Mouse (Mus musculus): ENCODE results near the gene Timm10. TPM values are rescaled to one million over a fixed set of nuclear protein-coding genes. Genes with fewer than 3 reads are reported as not detected.

The Timm10 gene
- polyA plus RNA-seq (2015; fragmentation: Nextera tagmentation; extraction: Ambion mirVana): 52.9 and 56.0 TPM in 2 replicates

GRCm38 (mm10) chr2:84826488-84827282 is at the start of gene Timm10:
Gene Timm10, plus strand, starts transcription at chr2:84826997.
- Histone ChIP-seq H3K4me3 (peak within 1 kb of the TSS; percentile 80), H3K27me3 (peaks cover 4% of the 10 kb centered on the region; the same call in 1 of the 2 replicates), H3K36me3 (peaks cover 11% of the 10 kb centered on the region), H3K9me3 (no peaks in the 10 kb centered on the region), H3K27ac (replicated peaks) (peak within 1 kb of the TSS; percentile 57), H3K4me1 (replicated peaks) (peaks cover 17% of the 10 kb centered on the region), H3K9ac (peak within 1 kb of the TSS; percentile 80), H3K4me2 (peak within 1 kb of the TSS; percentile 99)
- peak; percentile 94 for ATAC-seq (ENCODE audit: low read depth)
- WGBS: under 1% methylated on average over 34 of the region's 34 CpGs

- Histone ChIP-seq H3K27ac (replicated peaks) (no peak overlapping the region), H3K36me3 (no peaks in the 10 kb centered on the region), H3K4me3 (no peak overlapping the region), H3K9me3 (no peaks in the 10 kb centered on the region), H3K27me3 (no peaks in the 10 kb centered on the region), H3K9ac (no peak overlapping the region), H3K4me1 (replicated peaks) (peaks cover 21% of the 10 kb centered on the region), H3K4me2 (no peak overlapping the region)
- WGBS: 65% methylated on average over 3 of the region's 3 CpGs
- ATAC-seq (ENCODE audit: low read depth): no peak
These were observed 49.1 kb upstream of the Timm10 start for GRCm38 (mm10) chr2:84777706-84778105.

GRCm38 (mm10) chr2:84779210-84779609 is 47.6 kb upstream of the Timm10 start:
- H3K4me2 ChIP-seq: no peak overlapping the region
- H3K9ac ChIP-seq: no peak overlapping the region
- H3K36me3 ChIP-seq: no peaks in the 10 kb centered on the region
- H3K27me3 ChIP-seq: no peaks in the 10 kb centered on the region
- H3K4me3 ChIP-seq: no peak overlapping the region
- H3K9me3 ChIP-seq: no peaks in the 10 kb centered on the region
- ATAC-seq (ENCODE audit: low read depth): no peak
- 65% methylated on average over 6 of the region's 6 CpGs for WGBS
- H3K27ac ChIP-seq (replicated peaks): no peak overlapping the region
- H3K4me1 ChIP-seq (replicated peaks): peaks cover 11% of the 10 kb centered on the region

- H3K36me3 ChIP-seq: no peaks in the 10 kb centered on the region
- no peaks in the 10 kb centered on the region for H3K27me3 ChIP-seq
- no peak overlapping the region for H3K4me2 ChIP-seq
- no peak overlapping the region for H3K27ac ChIP-seq (replicated peaks)
- ATAC-seq (ENCODE audit: low read depth): no peak
- H3K4me1 ChIP-seq (replicated peaks): no peaks in the 10 kb centered on the region
- H3K9ac ChIP-seq: no peak overlapping the region
- WGBS: 100% methylated on average over 1 of the region's 1 CpGs
- no peaks in the 10 kb centered on the region for H3K9me3 ChIP-seq
- no peak overlapping the region for H3K4me3 ChIP-seq
These were observed 43.5 kb upstream of the Timm10 start for GRCm38 (mm10) chr2:84783315-84783714.

- no peaks in the 10 kb centered on the region for H3K36me3 ChIP-seq
- ATAC-seq (ENCODE audit: low read depth): no peak
- no peak overlapping the region for H3K9ac ChIP-seq
- no peak overlapping the region for H3K4me2 ChIP-seq
- no peak overlapping the region for H3K4me3 ChIP-seq
- no peaks in the 10 kb centered on the region for H3K27me3 ChIP-seq
- H3K4me1 ChIP-seq (replicated peaks): no peaks in the 10 kb centered on the region
- H3K9me3 ChIP-seq: no peaks in the 10 kb centered on the region
- WGBS: 81% methylated on average over 3 of the region's 3 CpGs
- H3K27ac ChIP-seq (replicated peaks): no peak overlapping the region
These were observed 42.8 kb upstream of the Timm10 start for GRCm38 (mm10) chr2:84783840-84784566.

- Histone ChIP-seq H3K9ac (no peak overlapping the region), H3K4me2 (no peak overlapping the region), H3K27ac (replicated peaks) (no peak overlapping the region), H3K4me3 (no peak overlapping the region), H3K4me1 (replicated peaks) (no peaks in the 10 kb centered on the region), H3K27me3 (no peaks in the 10 kb centered on the region), H3K9me3 (no peaks in the 10 kb centered on the region), H3K36me3 (no peaks in the 10 kb centered on the region)
- ATAC-seq (ENCODE audit: low read depth): no peak
- WGBS: 81% methylated on average over 3 of the region's 3 CpGs
These were observed 38.5 kb upstream of the Timm10 start for GRCm38 (mm10) chr2:84788316-84788715.

- no peak overlapping the region for H3K4me3 ChIP-seq
- H3K4me1 ChIP-seq (replicated peaks): no peaks in the 10 kb centered on the region
- no peak overlapping the region for H3K9ac ChIP-seq
- no peaks in the 10 kb centered on the region for H3K27me3 ChIP-seq
- 56% methylated on average over 9 of the region's 9 CpGs for WGBS
- H3K9me3 ChIP-seq: no peaks in the 10 kb centered on the region
- no peak overlapping the region for H3K27ac ChIP-seq (replicated peaks)
- no peaks in the 10 kb centered on the region for H3K36me3 ChIP-seq
- no peak for ATAC-seq (ENCODE audit: low read depth)
- no peak overlapping the region for H3K4me2 ChIP-seq
These were observed 36.4 kb upstream of the Timm10 start for GRCm38 (mm10) chr2:84790418-84790817.

- Histone ChIP-seq H3K36me3 (no peaks in the 10 kb centered on the region), H3K4me2 (no peak overlapping the region), H3K27me3 (no peaks in the 10 kb centered on the region), H3K9me3 (no peaks in the 10 kb centered on the region), H3K4me3 (no peak overlapping the region), H3K9ac (no peak overlapping the region), H3K4me1 (replicated peaks) (no peaks in the 10 kb centered on the region), H3K27ac (replicated peaks) (no peak overlapping the region)
- no peak for ATAC-seq (ENCODE audit: low read depth)
- WGBS: 89% methylated on average over 3 of the region's 3 CpGs
These were observed 34.3 kb upstream of the Timm10 start for GRCm38 (mm10) chr2:84792516-84792915.

- 85% methylated on average over 3 of the region's 3 CpGs for WGBS
- H3K9me3 ChIP-seq: no peaks in the 10 kb centered on the region
- no peaks in the 10 kb centered on the region for H3K36me3 ChIP-seq
- no peaks in the 10 kb centered on the region for H3K27me3 ChIP-seq
- peaks cover 3% of the 10 kb centered on the region for H3K4me1 ChIP-seq (replicated peaks)
- H3K4me2 ChIP-seq: no peak overlapping the region
- H3K4me3 ChIP-seq: no peak overlapping the region
- no peak overlapping the region for H3K9ac ChIP-seq
- H3K27ac ChIP-seq (replicated peaks): no peak overlapping the region
- ATAC-seq (ENCODE audit: low read depth): no peak
These were observed 33.6 kb upstream of the Timm10 start for GRCm38 (mm10) chr2:84793154-84793553.

GRCm38 (mm10) chr2:84793871-84794270 is 32.9 kb upstream of the Timm10 start:
- ATAC-seq (ENCODE audit: low read depth): no peak
- H3K9me3 ChIP-seq: no peaks in the 10 kb centered on the region
- H3K27ac ChIP-seq (replicated peaks): no peak overlapping the region
- peaks cover 3% of the 10 kb centered on the region for H3K4me1 ChIP-seq (replicated peaks)
- no peak overlapping the region for H3K4me2 ChIP-seq
- H3K4me3 ChIP-seq: no peak overlapping the region
- H3K36me3 ChIP-seq: no peaks in the 10 kb centered on the region
- no peaks in the 10 kb centered on the region for H3K27me3 ChIP-seq
- WGBS: 79% methylated on average over 3 of the region's 3 CpGs
- no peak overlapping the region for H3K9ac ChIP-seq

GRCm38 (mm10) chr2:84797833-84798492 is 28.8 kb upstream of the Timm10 start:
- Histone ChIP-seq H3K9me3 (no peaks in the 10 kb centered on the region), H3K9ac (peak overlapping the region; percentile 76), H3K4me2 (peak overlapping the region; percentile 97), H3K4me3 (peak overlapping the region; percentile 58), H3K27ac (replicated peaks) (0 out of 2 replicates have a peak overlapping the region, but pooled peaks have one; percentile 46), H3K36me3 (no peaks in the 10 kb centered on the region), H3K4me1 (replicated peaks) (peaks cover 7% of the 10 kb centered on the region), H3K27me3 (no peaks in the 10 kb centered on the region)
- whole genome bisulfite sequencing: 9% methylated on average over 13 of the region's 13 CpGs
- ATAC-seq (ENCODE audit: low read depth): peak; percentile 66

GRCm38 (mm10) chr2:84798493-84798921 is 28.3 kb upstream of the Timm10 start, which contains the start of gene Ube2l6:
Gene Ube2l6, plus strand, starts transcription at chr2:84798828.
- H3K4me1 ChIP-seq (replicated peaks): peaks cover 7% of the 10 kb centered on the region
- ATAC-seq (ENCODE audit: low read depth): peak; percentile 83
- under 1% methylated on average over 21 of the region's 21 CpGs for WGBS
- H3K27me3 ChIP-seq: no peaks in the 10 kb centered on the region
- H3K36me3 ChIP-seq: no peaks in the 10 kb centered on the region
- H3K27ac ChIP-seq (replicated peaks): 0 out of 2 replicates have a peak within 1 kb of the TSS, but pooled peaks have one; percentile 46
- no peaks in the 10 kb centered on the region for H3K9me3 ChIP-seq
- H3K4me3 ChIP-seq: peak within 1 kb of the TSS; percentile 58
- peak within 1 kb of the TSS; percentile 76 for H3K9ac ChIP-seq
- peak within 1 kb of the TSS; percentile 97 for H3K4me2 ChIP-seq
